Mouse (Mus musculus) lung, postnatal 10 days (tissue): ENCODE data around the gene Slc12a3.
A peak's percentile ranks its signal among the peaks of the same experiment; 100 is the strongest.
"Not testable (repeated sequence)": the region's sequence is repeated elsewhere in the genome, so short reads cannot be mapped to it uniquely, and the experiment has no call there.

Experiments used
- DNase-seq: peaks from one replicate; pipeline ENCODE4 v3.0.0; 2021

The Slc12a3 gene

GRCm38 (mm10) chr8:94376580-94376979 is 47.6 kb downstream of the Slc12a3 start:
- no peak for DNase-seq

GRCm38 (mm10) chr8:94377031-94377430 is 48.0 kb downstream of the Slc12a3 start:
- no peak for DNase-seq

- DNase-seq, result peak; percentile 77
Measured at GRCm38 (mm10) chr8:94377714-94378205, 48.8 kb downstream of the Slc12a3 start.

- DNase-seq, result no peak
Measured at GRCm38 (mm10) chr8:94378763-94379415, 49.9 kb downstream of the Slc12a3 start.

DNA sequence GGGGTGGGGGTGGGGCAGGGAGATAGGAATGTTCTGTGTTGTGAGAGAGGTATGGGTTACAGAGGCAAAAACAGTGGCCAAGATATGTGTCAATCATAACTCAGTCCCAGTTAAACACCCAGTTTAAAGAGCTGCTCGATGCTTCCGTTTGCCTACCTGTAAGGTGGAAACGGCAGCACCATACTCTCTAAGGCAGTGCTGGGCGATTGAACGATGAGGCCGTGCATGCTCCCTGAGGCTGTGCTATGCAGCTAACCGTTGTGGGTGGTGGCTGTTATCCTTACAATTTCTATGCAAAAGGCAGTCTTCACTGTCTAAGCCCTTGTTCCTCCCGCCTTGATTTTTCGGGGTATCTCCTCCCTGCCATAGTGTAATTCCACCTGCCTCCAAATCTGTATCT is 50.7 kb downstream of the Slc12a3 start:
- DNase-seq, result no peak

DNA sequence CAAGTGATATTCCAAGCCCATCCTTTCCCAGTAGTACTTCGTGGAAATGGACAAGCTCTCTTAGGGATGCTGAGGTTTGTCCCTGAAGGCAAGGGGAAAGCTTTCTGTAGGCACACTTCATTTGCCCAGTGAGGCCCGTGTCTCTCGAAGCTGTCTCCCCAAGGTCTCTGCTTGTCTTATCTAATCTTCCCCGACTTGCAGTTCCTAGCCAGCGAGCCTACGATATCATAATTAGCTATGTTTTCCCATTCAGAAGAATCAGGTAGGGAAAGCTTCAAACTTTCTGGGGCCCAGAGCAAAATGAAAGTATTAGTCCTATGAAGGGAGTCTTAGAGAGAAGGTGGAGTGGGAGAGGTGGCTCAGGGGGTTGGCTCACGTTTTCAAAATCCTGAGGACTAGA is 55.2 kb downstream of the Slc12a3 start:
- no peak for DNase-seq

GRCm38 (mm10) chr8:94385506-94386213 is 56.7 kb downstream of the Slc12a3 start:
- DNase-seq, result no peak

- DNase-seq, result peak; percentile 98
Measured at GRCm38 (mm10) chr8:94386214-94387026, 57.4 kb downstream of the Slc12a3 start, which contains the start of gene Herpud1. Gene Herpud1, plus strand, starts transcription at chr8:94386438.

DNA sequence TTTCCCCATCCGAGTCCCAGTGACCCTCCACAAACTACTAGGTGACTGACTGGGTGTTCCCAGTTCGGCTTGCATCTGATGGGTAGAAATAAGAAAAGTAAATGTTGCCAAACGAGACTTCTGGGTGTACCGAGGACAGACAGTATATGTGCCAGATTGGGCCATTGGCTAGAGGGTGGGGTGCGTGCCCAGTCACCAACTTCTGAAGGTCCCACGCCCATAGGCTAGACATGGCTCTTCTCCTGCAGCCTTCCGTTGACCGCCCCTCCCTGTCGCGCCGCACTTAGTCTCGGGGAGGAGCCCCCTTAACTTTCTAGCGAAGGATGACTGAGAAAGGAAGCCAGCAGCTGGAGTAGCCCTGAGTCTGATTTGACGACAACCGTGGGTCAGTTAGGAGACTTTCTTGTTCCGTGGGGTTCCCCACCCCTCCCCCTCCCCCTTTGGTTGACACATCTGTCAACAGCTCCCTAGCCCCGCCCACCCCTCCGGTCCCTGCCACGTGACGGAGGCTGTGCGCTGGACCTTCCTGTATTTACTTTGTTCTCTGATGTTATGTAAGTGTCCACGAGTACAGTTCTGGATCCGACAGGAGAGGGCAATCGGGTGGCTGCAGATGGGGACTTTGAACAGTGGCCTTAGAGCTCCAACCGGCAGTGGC is 58.2 kb downstream of the Slc12a3 start:
- DNase-seq, result peak; percentile 93

DNA sequence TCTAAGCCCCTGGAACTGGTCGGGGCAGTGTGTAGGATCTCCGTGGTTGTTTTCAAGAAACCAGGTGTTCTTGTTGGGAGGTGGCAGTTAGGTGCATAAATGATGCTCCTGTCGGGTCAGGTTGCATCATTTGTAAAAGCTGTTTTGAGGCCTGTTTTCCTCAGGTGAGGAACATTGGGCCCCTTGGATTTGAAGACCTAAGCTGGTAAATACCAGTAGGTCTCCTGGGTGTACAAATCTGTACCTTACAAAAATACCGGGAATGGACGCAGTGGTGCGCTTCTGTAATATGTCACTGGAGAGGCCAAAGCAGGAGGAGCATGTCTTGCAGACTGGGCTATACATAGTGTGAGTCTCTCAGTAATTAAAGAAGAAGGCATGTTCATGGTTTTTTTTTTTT is 58.8 kb downstream of the Slc12a3 start:
- no peak for DNase-seq

- DNase-seq, result no peak
Measured at GRCm38 (mm10) chr8:94389531-94389930, 60.5 kb downstream of the Slc12a3 start.

DNA sequence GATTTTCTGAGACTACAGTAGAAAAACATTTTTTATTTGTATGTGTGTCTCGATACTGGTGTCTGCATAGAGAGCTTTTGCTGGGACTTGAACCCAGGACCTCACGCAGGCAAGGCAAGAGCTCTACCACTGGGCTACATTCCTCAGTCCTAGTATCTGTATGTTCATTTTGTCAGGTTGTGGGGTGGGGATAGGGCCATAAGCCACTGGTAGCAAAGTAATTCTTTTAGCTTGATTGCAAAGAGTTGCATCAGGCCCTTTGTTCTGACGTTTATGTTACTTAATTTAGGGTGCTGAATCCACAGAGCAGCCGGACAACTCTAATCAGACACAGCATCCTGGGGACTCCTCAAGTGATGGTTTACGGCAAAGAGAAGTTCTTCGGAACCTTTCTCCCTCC is 61.4 kb downstream of the Slc12a3 start:
- no peak for DNase-seq

- no peak for DNase-seq
Measured at GRCm38 (mm10) chr8:94390910-94391309, 61.9 kb downstream of the Slc12a3 start.

DNA sequence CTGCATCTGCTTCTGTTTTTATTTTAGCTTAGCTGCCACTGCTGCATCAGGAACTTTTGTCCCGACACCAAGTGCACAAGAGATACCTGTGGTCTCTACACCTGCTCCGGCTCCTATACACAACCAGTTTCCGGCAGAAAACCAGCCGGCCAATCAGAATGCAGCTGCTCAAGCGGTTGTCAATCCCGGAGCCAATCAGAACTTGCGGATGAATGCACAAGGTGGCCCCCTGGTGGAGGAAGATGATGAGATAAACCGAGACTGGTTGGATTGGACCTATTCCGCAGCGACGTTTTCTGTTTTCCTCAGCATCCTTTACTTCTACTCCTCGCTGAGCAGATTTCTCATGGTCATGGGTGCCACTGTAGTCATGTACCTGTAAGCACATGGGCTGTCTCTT is 63.1 kb downstream of the Slc12a3 start:
- peak; percentile 73 for DNase-seq

DNA sequence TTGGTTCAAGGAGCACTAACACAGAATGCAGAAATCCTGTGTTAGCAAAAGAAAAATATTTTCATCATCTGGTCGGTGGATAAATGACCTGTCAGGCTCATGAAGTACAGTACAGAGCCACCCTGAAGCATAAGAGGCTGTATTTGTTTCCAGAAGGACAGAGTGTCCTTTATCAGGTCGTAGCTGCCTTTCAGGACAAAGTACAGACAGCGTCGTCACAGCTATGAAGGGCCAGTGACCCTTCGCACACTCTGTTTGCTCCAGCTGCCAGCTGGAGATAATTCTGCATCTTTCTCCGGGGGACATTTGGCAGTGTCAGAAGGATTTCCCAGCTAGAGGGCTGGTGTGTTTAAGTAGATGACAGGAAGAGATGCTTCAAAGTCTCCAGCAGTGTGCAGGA is 63.6 kb downstream of the Slc12a3 start:
- no peak for DNase-seq

DNA sequence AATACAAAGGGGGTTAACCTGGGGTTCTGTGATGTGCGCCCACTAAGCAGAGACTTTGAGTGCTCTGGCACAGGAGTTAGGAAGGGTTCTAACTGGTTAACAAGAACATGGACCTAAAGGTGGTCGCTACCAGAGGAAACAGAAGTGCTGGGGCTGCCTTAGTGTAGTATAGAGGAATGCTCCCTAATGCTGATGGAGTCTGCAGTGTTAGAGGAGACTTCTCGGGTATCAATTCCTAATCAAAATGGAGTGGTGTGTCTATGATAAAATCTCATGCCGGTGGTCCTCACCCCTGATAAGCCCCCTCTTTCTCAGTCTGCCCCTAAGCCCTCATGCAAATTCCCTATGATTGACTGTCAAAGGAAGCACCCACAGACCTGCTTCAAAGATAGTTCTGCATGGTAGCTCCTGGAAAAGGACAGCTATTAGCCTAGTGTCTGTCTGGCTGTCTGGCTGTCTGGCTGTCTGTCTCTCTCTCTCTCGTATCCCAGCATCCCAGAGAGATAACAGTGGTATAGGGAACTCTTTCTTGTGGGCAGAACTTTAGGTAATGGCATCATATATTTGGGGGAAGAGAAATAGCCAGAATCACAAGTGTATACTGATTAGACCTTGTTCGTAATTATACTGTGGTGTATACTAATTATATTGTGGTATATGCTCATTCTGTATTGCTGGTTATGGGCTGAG is 67.0 kb downstream of the Slc12a3 start:
- DNase-seq, result no peak

DNA sequence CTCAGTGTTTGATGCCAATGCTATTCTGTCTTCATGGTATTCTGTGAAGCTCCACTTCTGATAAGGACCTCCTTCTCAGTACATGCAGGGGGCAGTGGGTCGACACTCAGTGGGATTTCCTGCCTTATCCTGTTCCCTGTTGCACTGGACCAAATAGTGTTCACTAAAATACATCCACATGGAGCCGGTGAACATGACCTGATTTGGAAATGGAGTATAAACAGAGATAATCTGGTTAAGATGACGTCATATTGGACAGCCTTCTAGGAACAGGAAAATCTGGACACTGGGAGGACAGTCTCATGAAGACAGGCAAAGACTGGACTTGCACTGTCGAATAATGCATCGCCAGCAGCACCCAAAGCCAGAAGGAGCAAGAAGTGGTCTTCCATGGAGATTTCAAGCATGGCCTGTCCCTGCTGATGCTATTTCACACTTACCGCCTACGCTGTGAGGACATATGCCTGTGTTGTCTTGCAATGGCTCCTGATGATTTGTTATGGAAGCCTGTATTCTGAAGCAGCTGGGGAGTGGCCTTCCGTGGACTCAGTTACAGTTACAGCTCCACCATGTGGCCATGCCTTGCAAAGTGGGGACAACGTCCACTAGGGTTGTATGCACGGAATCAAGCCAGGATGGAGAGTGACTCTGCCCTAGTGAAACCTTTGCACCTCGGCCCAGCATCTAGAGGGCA is 68.1 kb downstream of the Slc12a3 start:
- DNase-seq, result peak; percentile 80

DNA sequence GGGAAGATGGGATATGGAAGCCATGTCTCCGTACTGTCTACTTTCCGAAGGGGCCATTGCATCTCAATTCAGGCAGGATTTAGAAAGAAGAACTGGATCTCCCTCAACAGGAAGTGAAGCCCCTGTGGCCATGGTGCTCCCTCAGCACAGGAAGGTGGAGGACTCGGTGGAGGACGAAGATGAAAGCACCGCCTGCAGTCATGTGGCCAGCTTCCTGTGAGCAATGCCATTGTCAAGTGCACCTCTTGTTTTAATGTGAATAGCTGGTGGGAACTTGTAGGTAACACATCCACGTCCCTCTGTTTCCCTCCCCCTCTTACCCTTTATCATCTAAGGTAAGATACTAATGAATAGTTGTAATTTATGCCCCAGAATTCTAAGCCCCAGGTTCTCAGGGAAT is 69.6 kb downstream of the Slc12a3 start:
- no peak for DNase-seq

DNA sequence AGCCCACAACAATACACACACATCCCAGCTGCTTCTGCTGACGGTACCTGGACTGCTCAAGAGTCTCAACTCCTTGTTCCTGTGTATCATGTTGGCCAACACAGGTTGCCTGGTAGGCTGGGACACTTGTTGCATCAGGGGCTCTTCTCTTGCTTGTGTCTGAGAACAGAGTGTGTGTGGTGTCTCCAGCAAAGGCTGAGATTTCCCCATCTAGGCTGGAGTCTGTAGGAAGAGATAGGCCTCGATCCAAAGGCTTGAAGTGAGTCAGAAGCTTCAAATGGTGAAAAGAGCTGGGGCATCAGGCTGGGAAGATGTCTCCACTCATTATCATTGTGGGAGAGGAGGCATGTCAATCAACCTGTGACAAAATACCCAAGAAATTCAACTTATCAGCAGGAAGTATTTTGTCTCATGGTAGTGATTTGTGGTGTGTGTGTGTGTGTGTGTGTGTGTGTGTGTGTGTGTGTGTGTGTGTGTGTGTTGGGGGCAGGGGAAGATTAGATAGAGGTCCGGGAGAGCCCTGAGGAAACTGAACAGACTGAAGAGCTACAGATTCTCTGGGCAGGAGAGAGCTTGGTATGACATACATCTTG is 70.5 kb downstream of the Slc12a3 start:
- no peak for DNase-seq

- DNase-seq, result not testable (repeated sequence)
Measured at GRCm38 (mm10) chr8:94399957-94400356, 71.0 kb downstream of the Slc12a3 start.

DNA sequence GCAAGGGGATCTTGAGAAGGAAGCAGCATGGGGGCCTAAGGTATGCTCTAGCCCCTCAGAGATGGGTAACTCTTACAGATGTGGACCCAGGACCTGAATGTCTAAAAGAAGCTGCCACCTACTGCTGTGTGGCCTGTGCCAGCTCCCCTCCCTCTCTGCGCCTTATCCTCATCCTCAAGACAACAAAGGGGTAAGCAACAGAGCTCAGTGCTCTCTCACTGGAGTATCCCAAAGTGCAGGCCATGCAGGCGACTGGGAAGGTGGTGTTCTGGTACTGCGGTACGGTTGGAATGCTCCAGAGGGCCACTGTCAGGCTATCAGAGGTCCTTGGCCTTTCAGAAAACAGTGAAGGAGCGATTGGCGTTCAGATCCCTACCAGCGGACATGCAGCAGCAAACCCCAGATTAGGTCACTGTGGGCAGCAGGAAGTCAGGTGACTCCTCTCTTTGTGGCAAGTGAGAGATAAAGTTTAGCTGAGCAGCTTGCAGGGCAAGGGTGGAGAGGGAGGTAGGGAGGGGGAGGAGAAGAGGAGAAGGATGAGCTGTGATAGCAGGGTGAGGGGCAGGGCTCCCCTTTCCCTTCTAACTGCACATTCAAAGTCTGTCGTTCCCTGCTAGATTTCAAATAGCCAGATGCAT is 79.6 kb downstream of the Slc12a3 start:
- DNase-seq, result no peak
